Mouse (Mus musculus): ENCODE results near the gene Clcn2. TPM values are rescaled to one million over a fixed set of nuclear protein-coding genes. Genes with fewer than 3 reads are reported as not detected.
A peak's percentile ranks its signal among the peaks of the same experiment; 100 is the strongest.

Gene Clcn2
- 87.7 and 159 TPM in 2 replicates for polyA plus RNA-seq (2012; rRNA removed)

GRCm38 (mm10) chr16:20717181-20717977 lies at the start of gene Clcn2, which contains the start of gene Polr2h:
Clcn2 (minus strand) TSS chr16:20717746.
Polr2h (plus strand) TSS chr16:20717665.
- WGBS, result under 1% methylated on average over 62 of the region's 62 CpGs
- DNase-seq (ENCODE audit: low read depth, low spot score), result peak; percentile 97

- 59% methylated on average over 9 of the region's 9 CpGs for WGBS
- DNase-seq (ENCODE audit: low read depth, low spot score), result no peak
Measured at GRCm38 (mm10) chr16:20765244-20765643, 47.7 kb upstream of the Clcn2 start.

- no peak for DNase-seq (ENCODE audit: low read depth, low spot score)
Measured at GRCm38 (mm10) chr16:20761681-20762080, 44.1 kb upstream of the Clcn2 start.

GRCm38 (mm10) chr16:20757385-20757784 lies 39.8 kb upstream of the Clcn2 start:
- DNase-seq (ENCODE audit: low read depth, low spot score), result no peak
- WGBS, result 67% methylated on average over 1 of the region's 1 CpGs

More at GRCm38 (mm10) chr16:20761681-20762080, 44.1 kb upstream of the Clcn2 start:
- WGBS, result 18% methylated on average over 3 of the region's 3 CpGs

- no peak for DNase-seq (ENCODE audit: low read depth, low spot score)
- 79% methylated on average over 5 of the region's 5 CpGs for WGBS
Measured at GRCm38 (mm10) chr16:20756052-20756451, 38.5 kb upstream of the Clcn2 start.

- no peak for DNase-seq (ENCODE audit: low read depth, low spot score)
- WGBS, result 46% methylated on average over 8 of the region's 8 CpGs
Measured at GRCm38 (mm10) chr16:20750518-20750917, 33.0 kb upstream of the Clcn2 start.

GRCm38 (mm10) chr16:20746641-20747040 lies 29.1 kb upstream of the Clcn2 start:
- no peak for DNase-seq (ENCODE audit: low read depth, low spot score)
- 12% methylated on average over 6 of the region's 6 CpGs for WGBS

- DNase-seq (ENCODE audit: low read depth, low spot score), result no peak
- 94% methylated on average over 9 of the region's 9 CpGs for WGBS
Measured at GRCm38 (mm10) chr16:20739845-20740244, 22.3 kb upstream of the Clcn2 start.

- no peak for DNase-seq (ENCODE audit: low read depth, low spot score)
- WGBS, result 88% methylated on average over 5 of the region's 5 CpGs
Measured at GRCm38 (mm10) chr16:20736823-20737222, 19.3 kb upstream of the Clcn2 start.

- 92% methylated on average over 7 of the region's 7 CpGs for WGBS
- no peak for DNase-seq (ENCODE audit: low read depth, low spot score)
Measured at GRCm38 (mm10) chr16:20736168-20736567, 18.6 kb upstream of the Clcn2 start.

- 76% methylated on average over 5 of the region's 5 CpGs for WGBS
Measured at GRCm38 (mm10) chr16:20735651-20736050, 18.1 kb upstream of the Clcn2 start.

GRCm38 (mm10) chr16:20733731-20734730 lies 16.5 kb upstream of the Clcn2 start, which contains the start of gene Thpo:
Thpo (minus strand) TSS chr16:20734511.
- WGBS, result 14% methylated on average over 45 of the region's 45 CpGs
- no peak for DNase-seq (ENCODE audit: low read depth, low spot score)

More at GRCm38 (mm10) chr16:20735651-20736050, 18.1 kb upstream of the Clcn2 start:
- DNase-seq (ENCODE audit: low read depth, low spot score), result no peak

GRCm38 (mm10) chr16:20732925-20733730 lies 15.6 kb upstream of the Clcn2 start, which contains the start of gene Chrd:
Chrd (plus strand) TSS chr16:20733127.
- under 1% methylated on average over 64 of the region's 70 CpGs for WGBS
- no peak for DNase-seq (ENCODE audit: low read depth, low spot score)

GRCm38 (mm10) chr16:20732251-20732924 lies 14.8 kb upstream of the Clcn2 start:
- no peak for DNase-seq (ENCODE audit: low read depth, low spot score)
- 9% methylated on average over 27 of the region's 30 CpGs for WGBS

- no peak for DNase-seq (ENCODE audit: low read depth, low spot score)
Measured at GRCm38 (mm10) chr16:20731688-20732087, 14.1 kb upstream of the Clcn2 start.

GRCm38 (mm10) chr16:20730293-20730711 lies 12.8 kb upstream of the Clcn2 start:
- no peak for DNase-seq (ENCODE audit: low read depth, low spot score)
- WGBS, result 30% methylated on average over 5 of the region's 5 CpGs

More at GRCm38 (mm10) chr16:20731688-20732087, 14.1 kb upstream of the Clcn2 start:
- 83% methylated on average over 5 of the region's 5 CpGs for WGBS

GRCm38 (mm10) chr16:20726384-20726783 lies 8.8 kb upstream of the Clcn2 start:
- WGBS, result 58% methylated on average over 1 of the region's 1 CpGs
- no peak for DNase-seq (ENCODE audit: low read depth, low spot score)

- DNase-seq (ENCODE audit: low read depth, low spot score), result no peak
- WGBS, result 76% methylated on average over 4 of the region's 4 CpGs
Measured at GRCm38 (mm10) chr16:20725750-20726149, 8.2 kb upstream of the Clcn2 start.
